Mouse (Mus musculus): ENCODE measurements around the gene Gemin5. TPM values are rescaled to one million over a fixed set of nuclear protein-coding genes. Genes with fewer than 3 reads are reported as not detected.

The Gemin5 gene
- total and polyA plus RNA-seq, 2 experiments from 2014 or later = 6.1 to 16.4 TPM

DNA sequence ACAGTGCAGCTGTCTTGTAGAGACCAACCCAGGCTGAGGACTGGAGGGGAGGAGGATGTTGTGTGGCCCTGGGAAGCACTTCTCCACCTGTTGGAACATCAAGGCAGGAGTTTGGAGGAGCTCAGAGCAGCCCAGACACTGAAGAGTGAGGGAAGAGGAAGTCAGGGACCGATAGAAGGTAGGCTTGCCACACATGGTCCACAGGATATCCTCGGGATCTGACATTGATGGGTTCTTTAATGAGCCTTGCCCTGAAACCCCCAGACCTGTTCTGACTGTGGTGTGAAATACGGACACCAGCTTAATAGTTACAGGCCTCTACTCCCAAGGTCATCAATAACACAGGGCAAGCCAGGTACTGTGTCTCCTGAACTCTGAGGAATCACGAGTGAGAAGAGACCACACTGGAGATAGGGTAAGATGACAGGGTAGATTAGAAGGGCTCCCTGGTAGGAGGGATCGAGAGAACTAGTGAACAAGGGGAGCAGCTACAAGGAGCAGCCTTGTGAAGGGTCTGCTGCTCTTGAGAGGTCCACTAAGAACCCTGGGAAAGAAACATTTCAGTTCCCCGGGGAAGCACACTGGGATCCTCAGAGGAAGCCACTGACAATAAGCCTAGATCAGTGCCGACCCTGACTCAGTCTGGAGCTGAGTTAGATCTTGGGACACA is 45.5 kb upstream of the Gemin5 start:
- TF ChIP-seq EP300 (IDR thresholded peaks at IDR 0.05; ENCODE audit: low read depth) = no peak
- no peak for TF ChIP-seq CTCF (IDR thresholded peaks at IDR 0.05; ENCODE audit: low read depth)
- ATAC-seq (ENCODE audit: insufficient read depth, low read depth) = no peak
- Histone ChIP-seq H3K9me3 (replicated peaks; ENCODE audit: control insufficient read depth, low read length) (no peaks in the 10 kb centered on the region), H3K36me3 (replicated peaks; ENCODE audit: control insufficient read depth, insufficient read depth, low read length) (no peaks in the 10 kb centered on the region), H3K4me2 (ENCODE audit: low read depth, low read length) (peak overlapping the region; percentile 60), H3K4me1 (ENCODE audit: control insufficient read depth, insufficient read depth) (peaks cover 18% of the 10 kb centered on the region), H3K9ac (replicated peaks; ENCODE audit: low read depth, low read length) (no peak overlapping the region), H3K4me3 (ENCODE audit: low read depth, low read length) (no peak overlapping the region), H3K27me3 (ENCODE audit: control insufficient read depth, insufficient read depth, low read length) (no peaks in the 10 kb centered on the region), H3K27ac (ENCODE audit: low read depth) (no peak overlapping the region)
- 67% methylated on average over 7 of the region's 7 CpGs for WGBS
- DNase-seq (ENCODE audit: low spot score) = no peak

DNA sequence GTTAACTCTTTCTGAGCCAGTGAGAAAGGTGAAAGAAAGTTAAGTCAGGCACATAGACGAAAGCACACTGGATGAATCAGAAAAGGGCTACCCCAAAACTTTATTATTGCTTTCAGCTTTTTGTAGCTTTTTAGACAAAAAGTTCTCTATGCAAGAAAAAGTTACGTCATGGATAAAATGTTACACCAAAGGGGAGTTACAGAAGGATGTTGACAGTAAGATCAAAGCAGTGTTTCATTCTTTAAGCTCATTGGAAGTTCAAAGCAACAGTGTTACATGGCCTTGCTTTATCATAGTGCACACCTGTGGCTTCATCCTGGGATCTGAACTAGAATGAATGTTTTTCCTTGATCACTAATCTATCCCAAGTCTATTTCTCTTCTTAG is 43.3 kb upstream of the Gemin5 start:
- no peak overlapping the region for H3K9ac ChIP-seq (replicated peaks; ENCODE audit: low read depth, low read length)
- WGBS = 46% methylated on average over 2 of the region's 2 CpGs

DNA sequence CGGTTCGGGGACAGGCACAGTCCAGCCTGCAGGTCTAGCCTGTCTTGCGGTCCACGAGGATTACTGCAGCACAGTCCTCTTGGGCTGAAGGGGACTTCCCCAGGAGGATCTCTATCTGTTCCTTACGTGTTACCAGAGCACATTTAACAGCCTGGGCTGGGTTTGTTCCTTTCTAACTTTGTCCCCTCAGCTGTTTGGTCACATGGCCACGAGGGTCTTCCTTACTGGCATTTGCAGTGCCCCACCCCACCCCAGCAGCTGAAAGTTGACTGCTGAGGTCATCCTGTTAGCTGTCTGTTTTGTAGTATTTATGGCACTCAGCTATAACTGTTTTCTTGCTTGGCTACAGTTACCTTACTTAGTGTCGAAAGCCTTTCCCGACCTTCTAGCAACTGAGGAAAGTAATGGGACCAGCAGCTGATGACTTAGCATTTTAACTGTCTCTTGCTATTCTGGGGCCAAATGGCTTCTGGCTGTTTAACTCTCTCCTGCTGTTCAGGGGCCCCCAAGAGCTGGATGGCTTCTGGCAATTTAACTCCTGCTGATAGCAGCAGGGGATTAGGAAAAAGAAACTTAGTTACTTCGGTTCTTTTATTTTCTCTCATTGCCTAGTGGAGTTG is 42.8 kb upstream of the Gemin5 start:
- H3K27me3 ChIP-seq (ENCODE audit: control insufficient read depth, insufficient read depth, low read length) = no peaks in the 10 kb centered on the region
- no peak overlapping the region for H3K9ac ChIP-seq (replicated peaks; ENCODE audit: low read depth, low read length)
- H3K4me1 ChIP-seq (ENCODE audit: control insufficient read depth, insufficient read depth) = peaks cover 16% of the 10 kb centered on the region
- ATAC-seq (ENCODE audit: insufficient read depth, low read depth) (no peak; the same call in 1 of the 2 replicates), DNase-seq (ENCODE audit: low spot score) (peak; percentile 19)
- TF ChIP-seq EP300 (IDR thresholded peaks at IDR 0.05; ENCODE audit: low read depth) (no peak), CTCF (IDR thresholded peaks at IDR 0.05; ENCODE audit: low read depth) (no peak)
- H3K9me3 ChIP-seq (replicated peaks; ENCODE audit: control insufficient read depth, low read length) = no peaks in the 10 kb centered on the region
- no peak overlapping the region for H3K4me3 ChIP-seq (ENCODE audit: low read depth, low read length)
- peak overlapping the region; percentile 12; the same call in 1 of the 2 replicates for H3K27ac ChIP-seq (ENCODE audit: low read depth)
- H3K4me2 ChIP-seq (ENCODE audit: low read depth, low read length) = no peak overlapping the region
- WGBS = 14% methylated on average over 9 of the region's 9 CpGs
- H3K36me3 ChIP-seq (replicated peaks; ENCODE audit: control insufficient read depth, insufficient read depth, low read length) = no peaks in the 10 kb centered on the region; the same call in 1 of the 2 replicates

More for the DNA sequence above, 43.3 kb upstream of the Gemin5 start:
- DNase-seq (ENCODE audit: low spot score) = no peak
- H3K9me3 ChIP-seq (replicated peaks; ENCODE audit: control insufficient read depth, low read length) = no peaks in the 10 kb centered on the region
- H3K4me3 ChIP-seq (ENCODE audit: low read depth, low read length) = no peak overlapping the region
- no peaks in the 10 kb centered on the region; the same call in 1 of the 2 replicates for H3K36me3 ChIP-seq (replicated peaks; ENCODE audit: control insufficient read depth, insufficient read depth, low read length)
- ATAC-seq (ENCODE audit: insufficient read depth, low read depth) = no peak
- no peak overlapping the region for H3K27ac ChIP-seq (ENCODE audit: low read depth)
- H3K27me3 ChIP-seq (ENCODE audit: control insufficient read depth, insufficient read depth, low read length) = no peaks in the 10 kb centered on the region
- TF ChIP-seq EP300 (IDR thresholded peaks at IDR 0.05; ENCODE audit: low read depth) (no peak), CTCF (IDR thresholded peaks at IDR 0.05; ENCODE audit: low read depth) (no peak)
- peaks cover 18% of the 10 kb centered on the region for H3K4me1 ChIP-seq (ENCODE audit: control insufficient read depth, insufficient read depth)
- H3K4me2 ChIP-seq (ENCODE audit: low read depth, low read length) = no peak overlapping the region

DNA sequence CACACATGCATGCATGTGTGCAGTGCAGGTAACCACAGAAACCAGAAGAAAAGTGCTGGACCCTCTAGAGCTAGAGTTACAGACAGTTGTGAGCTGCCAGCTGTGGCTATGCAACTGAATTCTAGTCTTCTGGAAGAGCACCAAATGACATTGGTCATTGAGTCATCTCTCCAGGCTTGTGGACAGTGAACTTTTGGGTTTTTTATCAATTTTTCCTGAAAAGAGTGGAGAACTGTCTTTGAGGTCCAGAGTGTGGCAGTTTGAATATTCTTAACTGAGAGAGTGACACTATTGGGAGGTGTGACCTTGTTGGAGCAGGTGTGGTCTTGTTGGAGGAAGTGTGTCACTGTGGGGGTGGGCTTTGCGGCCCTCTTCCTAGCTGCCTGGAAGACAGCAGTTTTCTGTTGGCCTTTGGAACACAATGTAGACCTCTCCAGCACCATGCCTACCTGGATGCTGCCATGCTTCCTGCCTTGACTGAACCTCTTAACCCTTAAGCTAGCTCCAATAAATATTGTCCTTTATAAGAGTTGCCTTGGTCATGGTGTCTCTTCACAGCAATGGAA is 42.1 kb upstream of the Gemin5 start:
- TF ChIP-seq EP300 (IDR thresholded peaks at IDR 0.05; ENCODE audit: low read depth) (no peak), CTCF (IDR thresholded peaks at IDR 0.05; ENCODE audit: low read depth) (no peak)
- H3K9me3 ChIP-seq (replicated peaks; ENCODE audit: control insufficient read depth, low read length) = no peaks in the 10 kb centered on the region
- ATAC-seq (ENCODE audit: insufficient read depth, low read depth) (no peak), DNase-seq (ENCODE audit: low spot score) (no peak)
- no peak overlapping the region for H3K4me2 ChIP-seq (ENCODE audit: low read depth, low read length)
- H3K4me3 ChIP-seq (ENCODE audit: low read depth, low read length) = no peak overlapping the region
- 86% methylated on average over 1 of the region's 1 CpGs for WGBS
- peak overlapping the region; percentile 12; the same call in 1 of the 2 replicates for H3K27ac ChIP-seq (ENCODE audit: low read depth)
- H3K4me1 ChIP-seq (ENCODE audit: control insufficient read depth, insufficient read depth) = peaks cover 9% of the 10 kb centered on the region; the same call in 1 of the 2 replicates
- no peak overlapping the region for H3K9ac ChIP-seq (replicated peaks; ENCODE audit: low read depth, low read length)
- no peaks in the 10 kb centered on the region for H3K27me3 ChIP-seq (ENCODE audit: control insufficient read depth, insufficient read depth, low read length)
- no peaks in the 10 kb centered on the region; the same call in 1 of the 2 replicates for H3K36me3 ChIP-seq (replicated peaks; ENCODE audit: control insufficient read depth, insufficient read depth, low read length)

DNA sequence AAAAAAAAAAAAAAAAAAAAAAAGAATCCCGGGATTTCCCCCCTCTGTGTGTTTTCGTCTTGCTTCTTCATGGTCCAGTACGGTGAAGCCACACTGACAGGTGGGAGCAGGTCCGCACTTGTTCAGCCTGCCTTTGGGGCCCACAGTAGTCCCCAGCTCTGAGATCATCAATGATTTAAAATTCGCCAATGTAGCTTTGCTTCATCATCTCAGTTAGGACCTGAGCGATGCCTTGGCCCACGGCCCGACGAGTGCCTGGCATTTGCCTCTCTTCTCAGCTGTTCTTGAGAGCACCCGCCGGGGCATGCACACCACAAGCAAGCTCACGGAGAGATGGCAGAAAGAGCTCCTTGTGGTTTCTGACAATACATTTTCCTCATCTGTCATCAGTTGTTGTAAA is 32.7 kb upstream of the Gemin5 start:
- Histone ChIP-seq H3K27me3 (ENCODE audit: control insufficient read depth, insufficient read depth, low read length) (no peaks in the 10 kb centered on the region), H3K9ac (replicated peaks; ENCODE audit: low read depth, low read length) (no peak overlapping the region), H3K4me2 (ENCODE audit: low read depth, low read length) (peak overlapping the region; percentile 13; the same call in 1 of the 2 replicates), H3K36me3 (replicated peaks; ENCODE audit: control insufficient read depth, insufficient read depth, low read length) (0 out of 2 replicates have a peak, but pooled peaks cover 4% of the 10 kb centered on the region), H3K4me1 (ENCODE audit: control insufficient read depth, insufficient read depth) (peaks cover 10% of the 10 kb centered on the region), H3K27ac (ENCODE audit: low read depth) (no peak overlapping the region), H3K9me3 (replicated peaks; ENCODE audit: control insufficient read depth, low read length) (no peaks in the 10 kb centered on the region), H3K4me3 (ENCODE audit: low read depth, low read length) (no peak overlapping the region)
- ATAC-seq (ENCODE audit: insufficient read depth, low read depth) = no peak
- no peak for DNase-seq (ENCODE audit: low spot score)
- 71% methylated on average over 12 of the region's 12 CpGs for WGBS
- TF ChIP-seq CTCF (IDR thresholded peaks at IDR 0.05; ENCODE audit: low read depth) (no peak), EP300 (IDR thresholded peaks at IDR 0.05; ENCODE audit: low read depth) (no peak)
